Mouse (Mus musculus) gastrocnemius, adult 2 months (tissue): ENCODE results near the gene Kitl. TPM values are rescaled to one million over a fixed set of nuclear protein-coding genes. Genes with fewer than 3 reads are reported as not detected.

Source experiments
- DNase-seq: peaks from one replicate; pipeline ENCODE4 v3.0.0; 2022
- H3K27ac ChIP-seq: fragments of 200-600 bp; 2 replicates; pipeline ENCODE4 v1.8.1; 2022; ENCODE audit warnings: mild to moderate bottlenecking
- H3K4me3 ChIP-seq: fragments of 200-600 bp; 2 replicates; pipeline ENCODE4 v1.8.1; 2022; ENCODE audit warnings: mild to moderate bottlenecking, moderate library complexity
- CTCF ChIP-seq: fragments of 200-600 bp; IDR thresholded peaks from 2 replicates; pipeline ENCODE4 v1.8.1; 2022; ENCODE audit warnings: antibody characterized with exemption, mild to moderate bottlenecking, moderate library complexity
- intact Hi-C: fragments of 180-260 bp; cut with DNase I; formaldehyde crosslinking; loops from one replicate; pipeline ENCODE4 v1.15.1; 2025
- microRNA-seq: library from miRNA; unstranded; fragments of <30 nt; microRNA quantifications from one replicate; pipeline ENCODE4 v1.2.0, GENCODE M21; 2021
- total RNA-seq, 2 experiments: library from RNA; stranded (reverse); gene quantifications; 2 replicates each; pipeline ENCODE4 v1.2.3; 2021

Kitl gene
- total RNA-seq, 2 experiments from 2014 or later = 18.5 to 30.7 TPM

DNA sequence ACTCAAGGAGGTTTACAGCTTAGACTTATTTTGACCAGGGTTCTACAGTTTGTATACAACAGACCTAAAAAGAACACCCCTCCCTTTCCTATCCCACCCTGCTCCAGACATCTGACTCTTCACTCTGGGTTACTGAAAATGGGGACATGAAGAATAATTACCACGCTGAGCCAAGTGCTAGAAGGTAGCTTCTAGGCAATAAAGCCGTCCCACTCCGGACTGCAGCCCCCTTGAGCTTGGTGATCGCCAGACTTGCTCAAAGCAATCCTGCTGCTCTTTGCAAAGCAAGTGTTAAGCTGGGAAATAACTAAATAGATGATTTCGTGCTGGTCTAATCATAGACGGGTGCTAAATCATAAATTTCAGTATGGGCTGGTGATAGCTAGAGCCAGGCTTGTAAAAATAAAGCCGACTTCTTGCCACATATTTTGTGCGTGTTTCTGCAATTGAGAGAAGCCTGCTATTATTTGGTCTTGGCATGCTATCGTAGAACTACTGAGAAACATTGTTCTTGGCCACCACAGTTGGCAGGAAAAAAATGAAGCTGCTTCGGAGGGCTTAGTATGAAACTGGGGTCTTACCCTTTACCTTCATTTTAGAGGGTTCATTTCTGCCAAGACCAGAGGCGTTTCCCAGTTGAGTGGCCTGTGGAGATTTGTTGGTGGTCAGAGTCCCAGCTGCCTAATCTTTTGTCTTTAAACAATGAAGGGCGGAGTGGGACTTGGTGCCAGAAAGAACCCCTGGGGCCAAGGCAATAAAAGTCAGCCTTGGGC is 50.3 kb downstream of the Kitl start:
- peak; percentile 28 for DNase-seq
- peak overlapping the region; percentile 56 for H3K4me3 ChIP-seq
- intact Hi-C loops = loop anchor here (10.0 kb wide), 1 partner anchor 99 kb away; no protein-coding TSS in a partner anchor
- peak overlapping the region; percentile 82 for H3K27ac ChIP-seq
- no peak for TF ChIP-seq CTCF

DNA sequence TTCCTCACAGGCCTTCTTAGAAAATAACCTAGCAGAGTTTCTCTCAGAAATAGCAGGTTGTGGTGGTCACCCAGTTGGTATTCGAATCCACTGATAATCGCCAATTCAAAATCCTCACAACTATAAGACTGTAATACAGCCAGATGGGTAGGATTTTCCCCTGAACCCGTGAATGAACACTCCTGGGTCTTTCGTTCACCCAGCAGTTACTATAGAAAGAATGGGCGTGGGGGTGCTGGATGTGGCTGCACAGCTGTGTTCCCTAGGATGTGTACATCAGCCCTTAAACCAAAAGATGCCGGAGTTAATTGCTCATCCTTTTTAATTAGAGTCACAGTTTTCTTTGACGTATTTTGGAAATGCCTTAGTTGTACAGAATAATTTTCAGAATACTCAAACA is 50.9 kb downstream of the Kitl start:
- peak overlapping the region; percentile 82 for H3K27ac ChIP-seq
- TF ChIP-seq CTCF = no peak
- DNase-seq = no peak
- H3K4me3 ChIP-seq = no peak overlapping the region; the same call in 1 of the 2 replicates
- intact Hi-C loops = loop anchor here (10.0 kb wide), 1 partner anchor 98 kb away; no protein-coding TSS in a partner anchor

DNA sequence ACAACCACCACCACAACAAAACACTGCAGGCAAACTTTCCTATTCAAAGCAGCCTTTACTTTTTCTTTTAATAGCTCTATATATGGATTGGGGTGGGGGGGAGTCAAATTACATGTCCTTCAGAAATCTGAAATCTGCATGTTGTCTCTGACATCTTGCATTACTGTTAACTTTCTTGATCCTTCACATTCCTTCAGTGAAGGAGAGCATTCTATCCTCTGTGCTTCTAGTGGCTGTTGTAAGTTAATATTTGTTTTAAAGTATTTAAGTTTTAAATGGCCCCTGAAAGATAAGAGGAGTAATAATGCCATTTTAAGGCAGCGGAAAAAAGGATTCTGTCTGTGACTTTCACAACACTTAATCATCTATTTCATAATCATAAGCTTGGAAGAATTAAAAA is 57.2 kb downstream of the Kitl start:
- DNase-seq = no peak
- H3K4me3 ChIP-seq = no peak overlapping the region
- intact Hi-C loops = no loop called here
- no peak for TF ChIP-seq CTCF
- H3K27ac ChIP-seq = no peak overlapping the region

DNA sequence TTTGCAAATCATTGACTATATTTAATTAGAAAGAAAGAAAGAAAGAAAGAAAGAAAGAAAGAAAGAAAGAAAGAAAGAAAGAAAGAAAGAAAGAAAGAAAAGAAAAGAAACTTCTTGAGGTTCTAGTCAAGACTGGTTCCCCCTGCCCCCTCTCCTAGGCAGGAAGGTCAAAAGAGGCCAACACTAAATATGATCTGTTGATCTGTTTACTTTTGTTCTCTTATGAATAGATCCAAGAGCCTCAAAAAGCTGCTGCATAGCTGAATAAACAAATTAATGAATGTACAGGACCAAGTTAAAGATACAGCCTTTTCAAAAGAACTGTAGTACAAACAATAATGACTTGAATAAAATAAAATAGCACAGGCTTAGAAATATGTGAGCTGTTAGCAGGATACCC is 57.7 kb downstream of the Kitl start:
- intact Hi-C loops = no loop called here
- no peak for DNase-seq

DNA sequence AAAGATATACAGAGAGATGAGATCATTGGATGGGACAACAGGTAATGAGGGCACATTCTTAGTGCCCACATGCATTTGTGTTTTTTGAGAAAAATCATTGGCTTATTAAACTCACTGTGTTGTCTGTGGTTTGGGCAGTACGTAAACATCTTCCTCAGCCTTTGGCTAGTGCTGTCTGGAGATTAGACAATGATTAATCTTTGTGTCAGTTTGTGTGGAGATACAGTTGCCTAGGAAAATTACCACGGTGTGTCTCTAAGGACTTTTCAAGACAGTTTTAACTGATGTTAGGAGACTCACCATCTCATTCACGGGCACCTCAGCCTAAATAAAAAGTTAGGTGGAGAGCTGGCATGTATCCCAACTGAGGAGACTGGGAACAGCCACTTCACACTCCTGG is 85.7 kb downstream of the Kitl start:
- intact Hi-C loops = no loop called here
- no peak for TF ChIP-seq CTCF
- no peak for DNase-seq
- no peak overlapping the region for H3K4me3 ChIP-seq
- no peak overlapping the region for H3K27ac ChIP-seq

More for the DNA sequence above, 57.7 kb downstream of the Kitl start:
- Histone ChIP-seq H3K4me3 (no peak overlapping the region), H3K27ac (no peak overlapping the region)
- TF ChIP-seq CTCF = no peak

DNA sequence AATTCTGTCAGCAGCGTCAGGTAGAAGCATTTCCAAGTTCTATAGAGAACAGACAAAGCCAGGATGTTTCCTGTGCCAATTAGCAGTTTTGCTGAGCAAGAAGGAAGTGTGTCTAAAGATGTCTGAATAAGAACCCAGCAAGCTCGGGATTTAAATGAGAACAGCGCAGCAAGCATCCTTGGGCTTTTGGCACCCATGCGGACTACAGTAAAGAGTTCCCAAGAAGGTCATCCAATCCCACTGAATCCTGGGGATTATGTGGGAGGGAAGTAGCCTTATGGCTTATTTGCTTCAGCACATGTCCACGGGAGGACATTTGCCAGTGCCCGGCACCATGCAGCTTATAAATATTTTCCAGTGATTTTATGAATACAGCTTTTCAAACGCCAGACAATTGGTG is 95.8 kb downstream of the Kitl start:
- intact Hi-C loops = no loop called here
- no peak overlapping the region for H3K27ac ChIP-seq
- TF ChIP-seq CTCF = no peak
- no peak for DNase-seq
- H3K4me3 ChIP-seq = no peak overlapping the region

- no peak overlapping the region for H3K4me3 ChIP-seq
- TF ChIP-seq CTCF = no peak
- no peak overlapping the region for H3K27ac ChIP-seq
- intact Hi-C loops = no loop called here
- no peak for DNase-seq
Observed at GRCm38 (mm10) chr10:100115570-100115969, 100.1 kb downstream of the Kitl start.

DNA sequence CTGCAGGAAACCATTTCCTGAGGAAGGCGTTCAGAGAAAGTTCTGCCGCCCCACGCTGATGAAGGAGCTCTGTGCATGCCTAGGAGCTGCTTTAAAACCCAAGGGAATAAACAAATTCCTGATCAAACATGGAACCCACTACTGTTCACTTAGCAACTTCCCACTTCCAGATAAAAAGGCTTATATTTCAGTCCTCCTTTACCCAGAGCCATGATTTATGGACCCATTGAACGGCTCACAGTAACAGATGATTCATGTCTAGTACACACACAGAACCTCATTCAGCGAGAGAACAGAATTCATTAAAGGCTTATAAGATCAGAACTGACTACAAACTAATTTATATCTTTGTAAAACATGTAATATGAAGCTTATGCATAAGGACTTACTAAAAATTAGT is 109.0 kb downstream of the Kitl start:
- no peak for TF ChIP-seq CTCF
- Histone ChIP-seq H3K27ac (no peak overlapping the region), H3K4me3 (no peak overlapping the region)
- DNase-seq = no peak
- intact Hi-C loops = no loop called here

GRCm38 (mm10) chr10:100127837-100128743 is 112.7 kb downstream of the Kitl start:
- H3K27ac ChIP-seq = no peak overlapping the region
- no peak for TF ChIP-seq CTCF
- intact Hi-C loops = no loop called here
- no peak for DNase-seq
- no peak overlapping the region for H3K4me3 ChIP-seq

DNA sequence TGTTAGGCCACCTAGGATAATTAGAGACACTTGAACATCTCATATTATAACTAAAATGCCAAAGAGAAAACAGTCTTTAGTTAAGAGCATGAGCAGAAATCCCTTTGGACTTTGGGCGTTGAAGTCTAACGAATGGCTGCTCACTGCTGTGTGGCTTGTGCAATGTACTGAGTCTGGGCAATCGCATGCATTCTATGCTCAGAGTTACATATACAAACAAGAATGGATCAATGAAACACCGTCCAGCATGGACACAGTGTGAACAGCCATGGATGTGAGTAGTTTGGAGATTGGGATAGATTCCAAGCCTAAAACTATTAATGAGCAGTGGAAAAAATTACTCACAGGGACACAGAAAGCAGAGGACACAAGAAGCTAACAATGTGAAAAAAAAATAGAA is 116.2 kb downstream of the Kitl start:
- Histone ChIP-seq H3K27ac (no peak overlapping the region), H3K4me3 (no peak overlapping the region)
- intact Hi-C loops = no loop called here
- no peak for TF ChIP-seq CTCF
- no peak for DNase-seq

DNA sequence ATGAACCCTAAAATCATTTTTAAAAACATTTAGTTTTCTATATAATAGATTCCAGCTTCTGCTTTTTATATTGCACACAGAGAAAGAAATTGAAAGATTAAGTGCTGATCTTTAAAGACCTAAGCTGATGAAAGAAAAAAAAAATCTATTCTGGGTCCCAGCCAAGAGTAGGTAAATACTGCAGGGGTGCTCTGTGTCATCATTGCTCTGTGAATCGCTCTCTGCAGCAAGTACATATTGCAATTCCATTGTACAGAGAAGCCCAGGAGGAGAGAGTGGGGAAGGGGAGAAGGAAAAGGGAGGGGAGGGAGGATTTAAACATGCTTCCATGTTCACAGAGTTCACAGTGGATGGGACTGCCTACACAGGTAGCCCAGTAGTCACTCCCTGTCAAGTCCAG is 116.9 kb downstream of the Kitl start:
- Histone ChIP-seq H3K4me3 (no peak overlapping the region), H3K27ac (no peak overlapping the region)
- DNase-seq = no peak
- TF ChIP-seq CTCF = no peak
- intact Hi-C loops = no loop called here

DNA sequence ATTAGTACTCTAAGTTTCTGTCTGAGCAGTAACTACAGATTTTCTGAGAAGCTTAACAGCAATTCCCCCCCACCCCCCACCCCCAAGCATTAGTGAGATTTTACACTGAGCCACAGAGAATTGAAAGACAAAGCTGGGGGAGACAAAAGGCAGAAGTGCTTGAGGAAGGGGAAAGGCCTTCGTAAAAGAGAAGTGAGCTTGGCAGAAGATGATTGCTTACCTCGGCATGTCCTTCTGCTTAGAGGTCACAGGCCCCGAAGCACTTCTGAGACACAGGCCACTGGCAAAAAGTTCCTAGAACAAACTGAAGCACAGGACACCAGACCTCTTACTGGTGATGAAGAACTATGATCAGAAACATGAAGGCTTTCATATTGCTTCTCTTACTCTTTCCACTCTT is 123.1 kb downstream of the Kitl start:
- intact Hi-C loops = no loop called here
- no peak for DNase-seq
- TF ChIP-seq CTCF = no peak
- Histone ChIP-seq H3K27ac (no peak overlapping the region), H3K4me3 (no peak overlapping the region)

- intact Hi-C loops = no loop called here
- H3K4me3 ChIP-seq = no peak overlapping the region
- H3K27ac ChIP-seq = no peak overlapping the region
- no peak for TF ChIP-seq CTCF
- no peak for DNase-seq
Observed at GRCm38 (mm10) chr10:100148123-100148522, 132.7 kb downstream of the Kitl start.

Small RNA genes within 50 kb of the gene (microRNA-seq; reads per million reads assigned to microRNA genes)
- not detected for gene Gm22918
- gene Gm25287 = not detected
